Mouse (Mus musculus) bone marrow macrophage, adult 2 months (primary cell): ENCODE data around the gene Pde4d.

Source experiments
- CTCF ChIP-seq: IDR thresholded peaks from 2 replicates; pipeline ENCODE4 v1.5.1; 2012; ENCODE audit warnings: low read depth, mild to moderate bottlenecking, low read length, moderate library complexity
- POLR2A ChIP-seq: IDR thresholded peaks from 2 replicates; pipeline ENCODE4 v1.6.1; 2012; ENCODE audit warnings: mild to moderate bottlenecking, low read depth, low read length, borderline replicate concordance

DNA sequence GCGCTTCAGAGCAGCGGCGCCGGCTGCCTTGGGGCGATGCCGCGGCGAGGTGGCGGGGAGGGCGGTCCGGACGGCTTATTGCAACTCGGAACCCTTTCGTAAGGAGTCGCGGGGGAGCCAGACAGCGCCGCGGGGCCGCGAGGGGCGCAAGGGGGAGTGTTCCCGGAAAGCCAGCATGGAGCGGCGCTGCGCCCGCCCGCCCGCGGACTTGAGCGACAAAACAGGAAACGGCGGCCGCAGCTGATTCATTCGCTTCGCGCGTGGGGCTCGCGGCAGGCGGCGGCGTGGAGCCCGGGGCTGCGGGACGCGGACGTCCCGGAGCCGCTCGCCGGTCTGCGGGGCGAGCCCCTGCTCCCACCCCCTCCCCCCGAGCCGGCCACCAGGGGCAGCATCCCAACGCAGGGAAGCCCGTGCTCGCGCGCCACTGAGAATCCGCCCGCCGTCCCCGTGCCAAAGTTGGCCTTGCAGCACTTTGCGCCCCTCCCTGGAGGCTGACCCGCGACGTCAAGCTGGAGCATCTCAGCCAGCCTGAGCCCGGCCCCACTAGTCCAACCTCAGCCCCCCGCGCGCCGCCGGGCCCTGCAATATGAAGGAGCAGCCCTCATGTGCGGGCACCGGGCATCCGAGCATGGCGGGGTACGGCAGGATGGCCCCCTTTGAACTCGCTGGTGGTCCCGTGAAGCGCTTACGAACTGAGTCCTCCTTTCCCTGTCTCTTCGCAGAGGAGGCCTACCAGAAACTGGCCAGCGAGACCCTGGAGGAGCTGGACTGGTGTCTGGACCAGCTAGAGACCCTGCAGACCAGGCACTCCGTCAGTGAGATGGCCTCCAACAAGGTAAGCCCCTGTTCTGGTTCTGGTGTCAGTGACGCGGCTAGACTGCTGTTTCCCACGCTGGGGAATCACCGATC lies 1453.4 kb downstream of the Pde4d start:
- TF ChIP-seq CTCF (no peak), POLR2A (no peak)
